Mouse (Mus musculus) heart, adult 2 months (tissue): ENCODE results near the gene Itga7. TPM values are rescaled to one million over a fixed set of nuclear protein-coding genes. Genes with fewer than 3 reads are reported as not detected.

Source experiments
- DNase-seq, 2 experiments: peaks; one replicate each; pipeline ENCODE4 v3.0.0; 2021
- H3K27ac ChIP-seq: fragments of 200-600 bp; 2 replicates; pipeline ENCODE4 v1.8.1; 2022
- H3K27me3 ChIP-seq: fragments of 200-500 bp; 2 replicates; pipeline ENCODE4 v1.6.1; 2012; ENCODE audit warnings: mild to moderate bottlenecking, low read length, inconsistent platforms, mixed read lengths; ENCODE audit not compliant: control insufficient read depth, insufficient read depth
- H3K36me3 ChIP-seq: fragments of 200-500 bp; 2 replicates; pipeline ENCODE4 v1.6.1; 2012; ENCODE audit warnings: low read length, inconsistent platforms; ENCODE audit not compliant: control insufficient read depth, insufficient read depth
- H3K4me1 ChIP-seq: fragments of 200-500 bp; 2 replicates; pipeline ENCODE4 v1.6.1; 2011; ENCODE audit warnings: low read length; ENCODE audit not compliant: control insufficient read depth, insufficient read depth
- H3K4me3 ChIP-seq: fragments of 200-600 bp; 2 replicates; pipeline ENCODE4 v1.8.1; 2022
- H3K79me2 ChIP-seq: fragments of 200-500 bp; replicated peaks from 2 replicates; pipeline ENCODE4 v1.6.1; 2012; ENCODE audit warnings: mild to moderate bottlenecking, inconsistent platforms, low read length, moderate library complexity, mixed read lengths; ENCODE audit not compliant: control insufficient read depth, insufficient read depth
- H3K9ac ChIP-seq: fragments of 200-500 bp; 2 replicates; pipeline ENCODE4 v1.6.1; 2012; ENCODE audit warnings: low read depth, mild to moderate bottlenecking, control low read depth, inconsistent platforms, low read length, mixed read lengths
- CTCF ChIP-seq: fragments of 200-600 bp; IDR thresholded peaks from 2 replicates; pipeline ENCODE4 v1.8.1; 2022; ENCODE audit warnings: antibody characterized with exemption, mild to moderate bottlenecking, moderate library complexity
- EP300 ChIP-seq: fragments of 200-500 bp; IDR thresholded peaks from 2 replicates; pipeline ENCODE4 v1.6.1; 2011; ENCODE audit warnings: low read depth, low read length, control low read depth; ENCODE audit not compliant: insufficient read depth
- POLR2A ChIP-seq: fragments of 200-500 bp; IDR thresholded peaks from 2 replicates; pipeline ENCODE4 v1.6.1; 2011; ENCODE audit warnings: mild to moderate bottlenecking, low read depth, low read length, control low read depth; ENCODE audit not compliant: insufficient read depth
- WGBS: fragments of 180-500 bp; shearing (Covaris S2); methylation state at CpG from one replicate; pipeline ENCODE4 v1.1.7; 2018; 5-methylcytosine and 5-hydroxymethylcytosine counted together
- intact Hi-C: fragments of 180-260 bp; cut with DNase I; formaldehyde crosslinking; loops from one replicate; pipeline ENCODE4 v1.15.1; 2025
- polyA plus RNA-seq: library from polyadenylated mRNA; depleted of rRNA; stranded (reverse); fragments of >200 nt; gene quantifications from 2 replicates; pipeline ENCODE4 v1.2.3, GENCODE M21; 2012; rRNA removed
- total RNA-seq, 2 experiments: library from RNA; stranded (reverse); gene quantifications; 2 replicates each; pipeline ENCODE4 v1.2.3; 2021

The Itga7 gene
- total and polyA plus RNA-seq, 3 experiments, result 140 to 155 (median 151) TPM

DNA sequence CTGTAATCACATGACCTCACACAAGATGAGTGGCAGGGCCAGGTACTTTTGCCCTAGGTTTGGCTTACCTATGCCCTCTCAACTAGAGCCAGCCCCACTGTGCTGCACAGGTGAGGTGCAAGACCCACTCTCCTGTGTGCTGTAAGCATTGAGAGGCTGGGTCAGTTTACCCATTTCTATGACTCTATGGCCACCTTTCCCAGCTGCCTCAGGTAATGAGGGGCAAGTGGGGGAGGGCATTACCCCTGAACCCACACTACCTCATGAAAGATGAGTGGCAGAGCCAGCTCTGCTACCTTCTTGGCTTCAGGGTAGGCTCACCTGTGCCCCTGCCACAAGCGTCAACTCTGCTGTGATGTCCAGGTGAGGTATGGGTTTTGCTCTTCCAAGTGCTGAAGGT lies 62.2 kb downstream of the Itga7 start:
- Histone ChIP-seq H3K9ac (no peak overlapping the region), H3K27me3 (no peaks in the 10 kb centered on the region), H3K79me2 (no peaks in the 10 kb centered on the region), H3K27ac (no peak overlapping the region), H3K4me1 (no peaks in the 10 kb centered on the region), H3K36me3 (no peaks in the 10 kb centered on the region), H3K4me3 (no peak overlapping the region)
- 96% methylated on average over 1 of the region's 1 CpGs for WGBS
- no peak for DNase-seq
- no peak for TF ChIP-seq CTCF
- TF ChIP-seq EP300, result no peak
- no peak for TF ChIP-seq POLR2A
- intact Hi-C loops, result no loop called here

DNA sequence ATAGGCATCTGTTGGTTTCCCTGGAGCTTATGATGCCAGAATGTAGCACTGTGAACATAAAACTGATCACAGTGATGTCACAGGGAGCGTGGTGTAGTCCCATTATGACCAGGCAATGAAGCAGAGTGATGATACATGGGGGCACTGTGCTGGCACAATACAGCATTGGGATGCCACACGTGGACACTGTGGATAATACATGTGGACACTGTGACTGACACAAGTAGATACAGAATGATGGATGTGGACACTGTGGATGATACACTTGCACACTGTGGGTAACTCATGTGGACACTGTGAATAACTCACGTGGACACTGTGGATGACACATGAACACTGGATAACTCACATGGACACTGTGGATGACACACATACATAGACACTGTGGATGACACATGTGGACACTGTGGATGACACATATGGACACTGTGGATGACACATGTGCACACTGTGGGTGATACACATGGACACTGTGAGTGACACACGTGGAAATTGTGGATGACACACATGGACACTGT lies 63.0 kb downstream of the Itga7 start:
- H3K27ac ChIP-seq, result no peak overlapping the region
- H3K36me3 ChIP-seq, result no peaks in the 10 kb centered on the region
- H3K27me3 ChIP-seq, result no peaks in the 10 kb centered on the region
- H3K9ac ChIP-seq, result no peak overlapping the region
- TF ChIP-seq EP300 (no peak), CTCF (no peak), POLR2A (no peak)
- H3K79me2 ChIP-seq, result no peaks in the 10 kb centered on the region
- no peak for DNase-seq
- no peaks in the 10 kb centered on the region for H3K4me1 ChIP-seq
- H3K4me3 ChIP-seq, result no peak overlapping the region
- 66% methylated on average over 4 of the region's 4 CpGs for WGBS
- intact Hi-C loops, result no loop called here

DNA sequence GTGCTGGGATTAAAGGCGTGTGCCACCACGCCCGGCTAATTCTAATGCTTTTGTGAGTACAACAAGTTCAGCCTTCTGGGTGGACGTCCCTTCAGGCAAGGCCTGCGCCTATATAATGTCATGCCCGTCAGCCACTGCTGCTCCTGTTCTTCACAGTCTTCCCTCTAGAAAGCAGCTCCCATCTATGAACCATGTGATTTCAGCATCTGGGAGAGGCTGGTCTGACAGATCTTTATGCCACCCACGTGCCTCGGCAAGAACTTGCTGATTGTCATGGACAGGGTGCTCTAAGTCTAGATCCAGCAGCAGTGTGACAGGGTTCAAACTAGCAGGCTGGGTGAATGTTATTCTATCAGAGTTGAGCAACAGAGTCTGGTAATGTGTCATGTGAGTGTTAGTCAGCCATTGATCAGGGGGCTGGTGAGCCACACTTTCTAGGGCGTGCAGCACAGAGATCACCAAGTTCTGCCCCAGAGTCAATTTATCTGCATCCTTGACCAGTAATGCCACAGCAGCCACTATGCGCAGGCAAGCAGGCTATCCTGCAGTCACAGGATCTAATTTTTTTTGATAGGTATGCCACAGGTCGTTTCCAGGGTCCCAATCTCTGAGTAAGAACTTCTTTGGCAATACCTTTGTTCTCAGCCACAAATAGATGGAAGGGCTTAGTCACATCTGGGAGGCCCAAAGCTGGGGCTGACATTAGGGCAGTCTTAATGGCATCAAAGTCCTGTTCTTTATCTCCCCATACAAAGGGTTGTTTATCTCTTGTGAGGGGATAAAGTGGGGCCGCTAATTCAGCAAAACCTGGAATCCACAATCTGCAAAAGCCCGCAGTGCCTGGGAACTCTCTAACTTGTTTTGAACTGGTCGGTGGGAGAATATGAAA lies 70.7 kb downstream of the Itga7 start:
- H3K9ac ChIP-seq, result no peak overlapping the region
- TF ChIP-seq POLR2A, result no peak
- no peak for TF ChIP-seq EP300
- TF ChIP-seq CTCF, result no peak

More for the DNA sequence above, 70.7 kb downstream of the Itga7 start:
- H3K4me3 ChIP-seq, result no peak overlapping the region
- H3K4me1 ChIP-seq, result no peaks in the 10 kb centered on the region
- intact Hi-C loops, result no loop called here
- DNase-seq, result no peak
- H3K27ac ChIP-seq, result no peak overlapping the region
- no peaks in the 10 kb centered on the region; the same call in 1 of the 2 replicates for H3K27me3 ChIP-seq
- H3K79me2 ChIP-seq, result no peaks in the 10 kb centered on the region
- H3K36me3 ChIP-seq, result no peaks in the 10 kb centered on the region
- WGBS, result 65% methylated on average over 14 of the region's 14 CpGs

Other genes starting within 250 kb of the Itga7 start
- gene Rab5b, start 237.6 kb upstream of the Itga7 start, total RNA-seq, result 10 to 100 TPM; 72.8 to 80.0 TPM
- 68.9 and 111 TPM in 2 replicates for gene Rab5b, start 237.6 kb upstream of the Itga7 start, polyA plus RNA-seq
- gene Pmel, start 229.6 kb upstream of the Itga7 start, total RNA-seq, result under 1 TPM; 0.43 to 0.50 TPM
- 0.59 and 0.66 TPM in 2 replicates for gene Pmel, start 229.6 kb upstream of the Itga7 start, polyA plus RNA-seq
- gene Cdk2, start 228.8 kb upstream of the Itga7 start, total RNA-seq, result 10 to 100 TPM in 1 of 2 experiments, 1 to 10 TPM in 1; 8.5 to 10.9 TPM
- gene Cdk2, start 228.8 kb upstream of the Itga7 start, polyA plus RNA-seq, result 10.0 and 17.5 TPM in 2 replicates
- 10 to 100 TPM; 11.2 to 12.6 TPM for gene Dgka, start 189.0 kb upstream of the Itga7 start, total RNA-seq
- 17.5 and 20.3 TPM in 2 replicates for gene Dgka, start 189.0 kb upstream of the Itga7 start, polyA plus RNA-seq
- gene Pym1, start 185.9 kb upstream of the Itga7 start, total RNA-seq, result 1 to 10 TPM; 8.6 to 9.4 TPM
- gene Pym1, start 185.9 kb upstream of the Itga7 start, polyA plus RNA-seq, result 7.9 and 10.8 TPM in 2 replicates
- 1 to 10 TPM; 2.8 to 4.4 TPM for gene Mmp19, start 142.9 kb upstream of the Itga7 start, total RNA-seq
- gene Mmp19, start 142.9 kb upstream of the Itga7 start, polyA plus RNA-seq, result 3.1 and 4.4 TPM in 2 replicates
- gene Dnajc14, start 129.8 kb upstream of the Itga7 start, total RNA-seq, result 10 to 100 TPM; 34.1 to 36.4 TPM
- 8.4 and 11.3 TPM in 2 replicates for gene Dnajc14, start 129.8 kb upstream of the Itga7 start, polyA plus RNA-seq
- 1 to 10 TPM; 4.7 to 5.4 TPM for gene Tmem198b, start 129.4 kb upstream of the Itga7 start, total RNA-seq
- gene Tmem198b, start 129.4 kb upstream of the Itga7 start, polyA plus RNA-seq, result 11.2 and 11.9 TPM in 2 replicates
- 10 to 100 TPM; 37.2 to 43.4 TPM for gene Sarnp, start 116.5 kb upstream of the Itga7 start, total RNA-seq
- gene Sarnp, start 116.5 kb upstream of the Itga7 start, polyA plus RNA-seq, result 14.3 and 25.5 TPM in 2 replicates
- 1 to 10 TPM; 7.8 to 8.1 TPM for gene Ormdl2, start 112.2 kb upstream of the Itga7 start, total RNA-seq
- 15.3 and 23.3 TPM in 2 replicates for gene Ormdl2, start 112.2 kb upstream of the Itga7 start, polyA plus RNA-seq
- gene Gdf11, start 42.1 kb upstream of the Itga7 start, total RNA-seq, result 1 to 10 TPM; 2.0 to 2.5 TPM
- 0.78 and 1.1 TPM in 2 replicates for gene Gdf11, start 42.1 kb upstream of the Itga7 start, polyA plus RNA-seq
- 100 to 1,000 TPM; 132 to 156 TPM for gene Cd63, start 32.8 kb upstream of the Itga7 start, total RNA-seq
- 83.2 and 101 TPM in 2 replicates for gene Cd63, start 32.8 kb upstream of the Itga7 start, polyA plus RNA-seq
- 1 to 10 TPM; 5.2 to 5.9 TPM for gene Rdh5, start 10.9 kb upstream of the Itga7 start, total RNA-seq
- gene Rdh5, start 10.9 kb upstream of the Itga7 start, polyA plus RNA-seq, result 19.4 and 24.9 TPM in 2 replicates
- gene Bloc1s1, start 9.8 kb upstream of the Itga7 start, total RNA-seq, result 100 to 1,000 TPM; 181 to 201 TPM
- 229 and 234 TPM in 2 replicates for gene Bloc1s1, start 9.8 kb upstream of the Itga7 start, polyA plus RNA-seq
- gene Mettl7b, start 27.2 kb downstream of the Itga7 start, total RNA-seq, result not detected
- gene Mettl7b, start 27.2 kb downstream of the Itga7 start, polyA plus RNA-seq, result 0.18 and 0.53 TPM in 2 replicates
- not detected for gene Olfr9, start 55.6 kb downstream of the Itga7 start, total RNA-seq
- not detected in 2 replicates for gene Olfr9, start 55.6 kb downstream of the Itga7 start, polyA plus RNA-seq
- gene Olfr763, start 77.0 kb downstream of the Itga7 start, total RNA-seq, result not detected
- gene Olfr763, start 77.0 kb downstream of the Itga7 start, polyA plus RNA-seq, result not detected in 2 replicates
- gene Olfr764-ps1, start 106.1 kb downstream of the Itga7 start, total RNA-seq, result not detected
- not detected in 2 replicates for gene Olfr764-ps1, start 106.1 kb downstream of the Itga7 start, polyA plus RNA-seq
- gene Olfr765, start 116.2 kb downstream of the Itga7 start, total RNA-seq, result not detected
- gene Olfr765, start 116.2 kb downstream of the Itga7 start, polyA plus RNA-seq, result not detected in 2 replicates
- gene Olfr766-ps1, start 135.2 kb downstream of the Itga7 start, total RNA-seq, result not detected
- gene Olfr766-ps1, start 135.2 kb downstream of the Itga7 start, polyA plus RNA-seq, result not detected in 2 replicates
- gene Olfr767, start 149.1 kb downstream of the Itga7 start, total RNA-seq, result not detected
- not detected in 2 replicates for gene Olfr767, start 149.1 kb downstream of the Itga7 start, polyA plus RNA-seq
- gene Olfr768, start 165.6 kb downstream of the Itga7 start, total RNA-seq, result not detected
- gene Olfr768, start 165.6 kb downstream of the Itga7 start, polyA plus RNA-seq, result not detected in 2 replicates
- not detected for gene Olfr769, start 184.0 kb downstream of the Itga7 start, total RNA-seq
- gene Olfr769, start 184.0 kb downstream of the Itga7 start, polyA plus RNA-seq, result not detected in 2 replicates
- not detected for gene Olfr770, start 205.2 kb downstream of the Itga7 start, total RNA-seq
- gene Olfr770, start 205.2 kb downstream of the Itga7 start, polyA plus RNA-seq, result not detected in 2 replicates
- not detected for gene Olfr771, start 230.9 kb downstream of the Itga7 start, total RNA-seq
- gene Olfr771, start 230.9 kb downstream of the Itga7 start, polyA plus RNA-seq, result not detected in 2 replicates
- not detected for gene Olfr772, start 244.1 kb downstream of the Itga7 start, total RNA-seq
- not detected in 2 replicates for gene Olfr772, start 244.1 kb downstream of the Itga7 start, polyA plus RNA-seq